ENCODE assay signal across 8 mouse cellular contexts in genomic region chrX:12857881-12858755, GRCm38 (mm10).
A peak's percentile ranks its signal among the peaks of the same experiment; 100 is the strongest.
DNase-seq lines count a peak whose midpoint lies in the region; ATAC-seq and TF ChIP-seq lines count a peak whose summit lies in the region.

No protein-coding gene starts in this region.

- no peaks in the 10 kb centered on the region for H3K9me3 ChIP-seq in hindbrain, embryonic 11.5 days (ENCODE audit: control insufficient read depth, low read length)

- H3K27me3 ChIP-seq in hindbrain, embryonic 11.5 days (ENCODE audit: control insufficient read depth, insufficient read depth, low read length): no peaks in the 10 kb centered on the region; the same call in 1 of the 2 replicates

- no peak overlapping the region for H3K4me3 ChIP-seq in embryonic fibroblast, embryonic 13.5 days (ENCODE audit: insufficient read depth, low read length)
- peak overlapping the region; percentile 16; the same call in 1 of the 2 replicates for H3K4me3 ChIP-seq in hindbrain, embryonic 11.5 days (ENCODE audit: low read depth, low read length)

- TF ChIP-seq CTCF in embryonic fibroblast, embryonic 13.5 days (IDR thresholded peaks at IDR 0.05; ENCODE audit: borderline replicate concordance, insufficient read depth, low read length): no peak

- peak overlapping the region; percentile 8; the same call in 1 of the 2 replicates for H3K9ac ChIP-seq in hindbrain, embryonic 11.5 days (ENCODE audit: low read depth, low read length)

- ATAC-seq in hindbrain, embryonic 11.5 days (ENCODE audit: low FRiP score): peak; percentile 72

- peak overlapping the region; percentile 94 for H3K27ac ChIP-seq in embryonic fibroblast, embryonic 13.5 days (ENCODE audit: insufficient read depth, low read length)
- H3K27ac ChIP-seq in hindbrain, embryonic 11.5 days (ENCODE audit: low read depth, low read length): peak overlapping the region; percentile 63

- 17% methylated on average over 14 of the region's 17 CpGs for WGBS in hindbrain, embryonic 11.5 days

- peak; percentile 56 for DNase-seq in CD4-positive, CD25-positive, alpha-beta regulatory T cell, adult 2 months (ENCODE audit: low read depth, low spot score)
- DNase-seq in R1 (ENCODE audit: low read depth, low spot score): peak; percentile 80
- DNase-seq in hindbrain, embryonic 11.5 days (ENCODE audit: low spot score): peak; percentile 47
- peak; percentile 12 to 13 for DNase-seq in layer of hippocampus, postnatal 14 days (ENCODE audit: low spot score in 2 of 2)
- DNase-seq in lung, postnatal 14 days: peak; percentile 13
- DNase-seq in ovary, postnatal 36 days (ENCODE audit: low spot score): peak; percentile 29
- no peak for DNase-seq in gastrocnemius, adult 18-20 months (ENCODE audit: low spot score)

- peaks cover 9% of the 10 kb centered on the region for H3K4me1 ChIP-seq in embryonic fibroblast, embryonic 13.5 days (ENCODE audit: control insufficient read depth, insufficient read depth, low read length)
- no peaks in the 10 kb centered on the region for H3K4me1 ChIP-seq in hindbrain, embryonic 11.5 days (replicated peaks; ENCODE audit: control insufficient read depth, insufficient read depth, low read length)

- no peaks in the 10 kb centered on the region for H3K36me3 ChIP-seq in hindbrain, embryonic 11.5 days (ENCODE audit: control insufficient read depth, insufficient read depth, low read length)

- no peak for TF ChIP-seq POLR2A in embryonic fibroblast, embryonic 13.5 days (IDR thresholded peaks at IDR 0.05; ENCODE audit: low read depth, low read length)

- H3K4me2 ChIP-seq in hindbrain, embryonic 11.5 days (replicated peaks; ENCODE audit: low read depth, low read length): peak overlapping the region; percentile 33
